Mouse (Mus musculus): ENCODE data around the gene Rps6kc1.

Gene Rps6kc1

DNA sequence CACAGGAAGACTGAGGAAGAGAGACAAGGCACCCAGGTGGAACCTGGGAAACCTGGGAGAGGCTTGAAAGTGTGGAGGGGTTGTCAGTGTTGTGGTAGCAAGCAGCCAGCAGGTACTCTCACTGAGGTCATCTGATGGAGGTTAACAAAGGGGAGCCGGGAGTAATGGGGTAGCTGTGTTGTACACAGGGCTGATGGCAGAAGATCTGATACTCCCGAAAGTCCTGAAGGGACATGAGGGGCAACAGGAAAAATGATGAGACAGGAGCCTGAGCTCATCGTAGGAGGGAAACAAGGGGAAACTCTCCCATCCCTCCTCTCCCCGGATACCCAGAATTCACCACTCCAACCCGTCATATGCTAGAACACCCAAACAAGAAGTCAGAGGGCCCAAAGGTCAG, 244.2 kb downstream of the Rps6kc1 start:
- no peak for DNase-seq (ENCODE audit: low spot score)

DNA sequence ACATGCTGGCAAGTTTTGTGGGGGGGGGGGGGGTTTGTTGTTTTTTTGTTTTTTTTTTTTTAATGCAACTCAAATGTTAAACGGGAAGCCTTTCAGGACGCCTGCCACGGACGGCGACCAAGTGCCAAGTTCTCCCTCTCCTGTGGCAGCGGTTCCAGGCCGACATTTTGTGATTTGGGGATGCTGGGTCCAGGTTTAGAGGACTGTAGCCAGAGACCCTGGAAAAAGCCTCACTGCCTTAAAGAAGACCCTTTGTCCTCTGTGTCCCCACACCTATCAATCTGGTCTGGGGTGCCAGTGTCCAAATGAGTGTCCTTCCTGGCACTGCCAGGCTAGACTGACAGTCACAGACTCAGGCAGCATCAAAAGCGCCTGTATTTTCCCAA, 246.1 kb downstream of the Rps6kc1 start:
- no peak for DNase-seq (ENCODE audit: low spot score)

DNA sequence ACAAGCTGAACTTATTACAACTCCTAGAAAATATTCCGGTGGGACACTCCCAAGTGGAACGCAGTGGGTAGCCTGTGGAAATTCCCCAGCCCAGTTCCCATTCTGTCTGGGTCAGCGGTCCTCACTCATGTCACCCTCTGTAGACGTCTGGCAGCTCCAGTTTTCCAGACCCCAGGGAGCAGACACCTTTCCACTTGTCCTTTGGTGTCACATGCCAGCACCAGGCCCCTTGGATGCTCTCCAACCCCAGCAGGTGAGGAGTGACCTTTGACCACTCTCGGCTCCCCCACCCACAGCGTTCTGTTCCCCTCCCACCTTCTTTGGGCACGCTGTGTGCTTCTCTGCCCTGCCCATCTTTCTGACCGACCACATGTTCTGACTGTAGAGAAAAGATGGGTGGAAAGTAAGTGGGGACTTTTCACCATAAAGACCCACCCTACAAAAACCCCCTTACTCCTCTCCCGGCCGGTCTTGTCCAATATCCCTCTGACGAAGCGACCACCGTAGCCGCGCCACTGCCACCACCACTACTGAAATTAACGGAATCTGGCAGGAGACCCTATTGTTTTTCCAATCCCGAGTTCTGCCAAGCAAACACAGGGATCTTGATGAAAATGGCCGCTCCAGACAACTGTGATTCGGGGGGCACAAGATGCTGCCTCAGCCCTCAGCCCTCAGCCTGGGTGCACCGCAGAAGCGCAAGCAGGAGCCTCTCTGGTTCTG, 246.6 kb downstream of the Rps6kc1 start:
- no peak for DNase-seq (ENCODE audit: low spot score)

DNA sequence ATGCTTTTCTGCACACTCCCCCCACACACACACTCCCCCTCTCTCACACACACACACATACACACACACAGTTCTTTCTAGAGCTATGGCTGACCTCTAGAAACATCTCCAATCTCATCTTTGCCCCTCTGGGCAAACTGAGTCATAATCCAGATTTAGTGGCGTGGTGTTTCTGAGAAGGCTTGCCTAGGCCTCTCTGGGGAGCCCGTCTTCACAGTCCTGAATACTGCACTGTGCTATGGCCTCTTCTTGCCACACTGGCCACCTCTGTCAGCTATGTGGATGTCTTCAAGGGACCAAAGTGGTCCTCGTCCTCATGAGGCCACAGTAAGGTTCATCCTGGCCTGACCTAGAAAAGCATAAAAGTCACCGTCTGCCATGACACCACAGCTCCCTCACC, 247.6 kb downstream of the Rps6kc1 start:
- DNase-seq (ENCODE audit: low spot score): no peak

DNA sequence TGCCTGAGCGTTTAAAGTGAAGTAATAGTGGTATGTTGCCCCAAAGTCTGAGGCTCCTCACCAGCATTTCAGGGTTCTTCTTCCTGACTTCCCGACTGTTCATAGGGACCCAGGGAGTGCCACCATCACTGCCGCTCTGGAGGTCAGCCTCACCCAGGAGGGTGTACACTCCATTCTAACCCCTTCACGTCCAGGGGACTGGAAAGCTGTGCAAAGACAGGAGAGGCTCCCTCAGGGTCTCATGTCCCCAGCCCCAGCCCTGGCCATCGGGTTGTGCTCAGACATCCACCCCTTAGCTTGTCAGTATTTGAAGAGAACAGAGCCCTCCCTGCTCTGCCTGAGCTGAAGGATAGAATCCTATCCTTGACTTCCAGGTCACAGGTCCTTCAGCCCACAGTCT, 248.8 kb downstream of the Rps6kc1 start:
- no peak for DNase-seq (ENCODE audit: low spot score)

DNA sequence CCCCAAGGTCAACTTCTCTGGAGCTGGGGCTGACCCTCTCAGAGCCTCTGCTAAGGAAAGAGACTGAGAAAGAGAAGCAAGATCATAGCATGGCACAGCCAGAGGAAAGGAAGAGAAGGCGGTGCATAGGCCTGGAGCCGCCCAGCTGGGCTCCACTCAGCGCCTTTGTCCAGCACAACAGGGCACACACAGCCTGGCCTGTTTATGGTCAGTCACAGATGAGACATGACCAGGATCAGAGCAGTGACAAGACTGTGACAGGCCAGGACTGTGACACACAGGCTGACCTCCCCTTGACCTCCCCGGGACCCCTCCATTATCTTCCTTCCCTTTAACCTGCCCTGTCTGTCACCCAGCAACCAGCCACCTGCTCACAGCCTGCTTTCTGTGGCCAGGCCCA, 249.8 kb downstream of the Rps6kc1 start:
- DNase-seq (ENCODE audit: low spot score): no peak

DNA sequence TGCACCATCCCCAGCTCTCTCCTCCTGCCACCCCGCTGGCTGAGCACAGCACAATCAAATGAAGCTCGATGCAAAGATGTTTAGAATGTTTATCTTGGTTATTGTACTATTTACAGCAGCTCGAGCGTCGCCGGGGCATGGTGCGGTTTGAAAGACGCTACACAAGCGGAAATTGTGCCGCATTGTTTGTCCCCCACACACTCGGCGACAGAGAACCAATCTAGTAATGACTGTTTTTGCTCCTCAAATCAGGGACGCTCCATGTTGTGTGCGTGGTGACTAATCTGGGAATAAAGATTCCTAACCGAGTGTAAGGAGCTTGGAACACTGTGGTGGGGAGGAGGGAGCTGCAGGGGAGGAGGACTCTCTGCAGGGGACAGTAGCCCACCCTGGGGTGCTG, 250.3 kb downstream of the Rps6kc1 start:
- no peak for DNase-seq (ENCODE audit: low spot score)

DNA sequence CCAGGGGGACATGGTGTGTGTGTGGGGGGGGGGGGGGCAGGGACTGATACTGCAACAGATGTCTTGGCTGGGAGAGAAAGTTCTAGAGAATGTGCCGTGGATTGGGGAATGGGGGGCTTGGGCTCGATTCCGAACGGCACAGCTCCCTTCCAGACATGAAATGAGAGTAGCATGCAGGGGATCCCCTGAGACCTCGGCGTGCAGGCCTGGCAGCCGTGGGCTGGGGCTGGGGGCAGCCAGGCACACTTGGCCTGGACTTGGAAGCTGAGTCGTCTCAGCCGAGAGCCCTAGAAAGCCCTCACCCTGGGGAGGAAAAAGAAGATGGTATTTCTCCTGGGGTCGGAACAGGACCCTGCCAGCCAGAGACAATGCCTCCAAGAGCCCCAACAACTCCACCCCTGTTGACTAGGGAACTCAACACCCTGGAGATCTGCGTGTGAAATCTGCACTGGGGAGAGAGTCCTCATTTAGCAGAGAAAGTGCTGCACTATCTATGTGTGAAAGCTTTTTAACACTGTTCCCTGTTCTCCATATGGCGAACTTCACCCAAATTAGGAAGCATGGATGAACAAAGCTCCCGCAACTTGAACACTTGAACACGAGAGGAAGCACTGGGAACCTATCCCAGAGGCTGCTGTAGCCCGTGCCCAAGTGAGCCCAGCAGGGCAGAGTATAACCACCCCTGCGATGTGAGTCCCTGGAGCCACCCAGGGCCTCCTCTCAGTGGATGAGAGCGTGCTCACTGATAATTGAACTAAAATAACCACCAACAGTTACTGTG, 251.7 kb downstream of the Rps6kc1 start:
- no peak for DNase-seq (ENCODE audit: low spot score)

DNA sequence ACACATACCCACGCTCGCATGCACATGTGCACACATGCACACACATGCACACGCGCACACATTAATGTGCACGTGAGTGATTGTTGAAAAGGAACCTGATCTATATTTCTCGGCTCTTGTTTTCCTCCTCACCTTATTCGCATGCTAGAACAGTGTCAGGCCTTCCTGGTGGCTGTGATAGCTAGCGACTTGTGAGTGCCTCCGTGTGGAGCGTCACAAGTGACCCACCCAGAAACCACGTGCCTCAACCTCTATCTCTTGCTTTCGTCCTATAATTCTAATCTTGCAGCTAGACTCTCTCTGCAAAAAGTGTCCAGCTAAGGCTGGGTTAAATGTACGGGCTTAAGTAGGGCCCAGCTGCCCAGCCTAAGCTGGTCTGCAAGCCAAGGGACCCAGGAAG, 253.3 kb downstream of the Rps6kc1 start:
- DNase-seq (ENCODE audit: low spot score): no peak

DNA sequence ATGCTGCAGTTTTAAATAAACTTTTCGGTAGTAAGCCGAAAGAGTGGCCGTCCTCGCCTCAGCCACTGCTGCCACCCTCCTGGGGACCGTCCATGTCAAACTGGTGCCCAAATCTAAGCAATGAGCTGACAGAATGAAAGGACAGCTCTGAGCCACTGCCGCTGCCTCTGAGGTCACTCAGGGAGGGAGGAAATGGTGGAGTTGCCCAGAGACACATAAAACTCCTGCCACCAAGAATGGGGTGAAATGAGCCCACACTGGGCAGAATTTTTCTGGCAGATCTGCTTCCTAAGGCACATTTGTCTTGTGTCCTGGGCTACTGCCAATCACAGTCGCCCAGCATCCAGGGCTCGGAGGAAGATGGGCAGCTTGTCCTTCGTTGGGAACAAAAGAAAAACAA, 255.5 kb downstream of the Rps6kc1 start:
- DNase-seq (ENCODE audit: low spot score): no peak

DNA sequence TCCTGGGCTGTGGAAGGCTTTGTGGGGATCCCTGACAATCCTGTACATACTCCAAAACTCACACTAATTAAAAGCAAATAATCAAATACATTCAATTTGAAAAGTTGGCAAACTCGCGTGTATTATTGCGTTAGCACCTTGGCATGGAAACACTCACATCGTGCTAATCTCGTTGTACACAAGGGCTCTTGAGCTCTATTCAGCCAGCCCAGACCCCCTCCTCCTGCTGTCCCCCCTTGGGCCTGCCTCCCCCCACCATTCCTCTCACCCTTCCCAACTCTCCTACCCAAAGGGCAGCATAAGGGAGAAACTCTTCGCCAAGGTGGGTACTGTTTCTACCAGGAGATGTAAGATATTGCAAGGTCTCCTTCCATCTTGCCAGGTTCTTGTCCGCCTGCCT, 255.9 kb downstream of the Rps6kc1 start:
- DNase-seq (ENCODE audit: low spot score): no peak

DNA sequence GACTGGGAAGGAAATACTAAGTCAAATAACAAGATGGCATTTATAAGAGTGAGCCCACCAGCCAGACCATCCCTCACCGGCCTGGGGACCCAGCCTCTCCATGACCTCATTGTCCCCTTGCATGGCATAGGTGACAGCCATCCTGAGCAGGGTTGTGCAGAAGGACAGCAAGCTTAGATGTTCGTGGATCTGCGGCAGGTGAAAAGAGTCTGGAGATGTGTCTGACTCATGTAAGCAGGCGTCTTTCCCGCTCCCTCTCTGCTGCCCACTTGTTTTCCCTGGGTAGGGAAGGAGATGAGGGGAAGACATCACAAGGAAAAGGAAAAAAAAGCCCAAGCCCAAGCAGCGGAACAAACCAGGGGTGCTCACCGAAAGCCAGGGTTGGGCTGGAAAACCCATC, 256.5 kb downstream of the Rps6kc1 start:
- no peak for DNase-seq (ENCODE audit: low spot score)

DNA sequence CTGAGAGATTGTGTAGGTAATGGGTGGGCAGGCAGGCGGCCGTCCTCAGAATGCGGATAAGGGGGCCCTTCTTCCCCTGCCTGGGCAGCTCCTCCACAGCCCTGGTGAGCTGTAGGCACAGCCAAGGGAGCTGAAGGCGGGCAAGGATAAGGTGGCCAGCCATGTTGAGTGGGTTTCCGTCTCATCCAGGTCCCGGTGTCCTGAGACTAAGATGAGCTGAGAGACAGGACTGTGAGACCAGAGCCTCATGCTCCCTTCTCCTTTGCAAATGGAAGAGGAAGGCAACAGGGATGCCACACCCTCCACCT, 256.9 kb downstream of the Rps6kc1 start:
- DNase-seq (ENCODE audit: low spot score): no peak

DNA sequence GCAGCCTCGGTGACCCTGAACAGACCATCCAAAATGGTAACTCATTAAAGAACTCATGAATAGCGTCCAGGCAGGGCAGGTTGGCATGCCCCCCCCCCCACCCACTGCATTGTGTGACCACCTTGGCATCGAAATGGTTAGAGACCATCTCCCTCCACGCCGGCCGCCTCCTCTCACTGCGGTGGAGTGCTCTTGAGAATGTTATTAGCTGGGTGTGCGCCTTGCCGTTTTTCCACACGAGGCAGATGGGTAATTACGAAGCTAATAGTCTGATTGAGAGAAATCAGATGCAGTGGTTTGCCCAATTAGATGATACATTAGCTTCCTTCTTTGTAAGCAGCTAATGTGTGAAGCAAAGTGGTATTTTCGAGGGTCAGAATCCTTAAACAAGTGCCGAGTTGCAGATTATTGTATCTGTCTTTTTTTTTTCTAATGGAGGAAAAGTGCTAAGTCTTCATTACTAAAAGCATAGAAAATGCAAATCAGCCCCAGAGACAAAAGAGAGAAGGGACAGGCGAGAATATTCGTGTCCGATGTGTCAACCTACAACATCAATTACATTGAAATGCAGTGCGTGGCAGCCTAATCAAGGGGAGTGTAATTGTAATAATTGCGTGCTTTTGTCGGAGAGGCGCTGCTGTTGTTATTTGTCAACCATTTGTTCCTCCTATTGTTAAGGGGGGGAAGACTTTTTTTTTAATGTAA, 257.4 kb downstream of the Rps6kc1 start:
- no peak for DNase-seq (ENCODE audit: low spot score)

DNA sequence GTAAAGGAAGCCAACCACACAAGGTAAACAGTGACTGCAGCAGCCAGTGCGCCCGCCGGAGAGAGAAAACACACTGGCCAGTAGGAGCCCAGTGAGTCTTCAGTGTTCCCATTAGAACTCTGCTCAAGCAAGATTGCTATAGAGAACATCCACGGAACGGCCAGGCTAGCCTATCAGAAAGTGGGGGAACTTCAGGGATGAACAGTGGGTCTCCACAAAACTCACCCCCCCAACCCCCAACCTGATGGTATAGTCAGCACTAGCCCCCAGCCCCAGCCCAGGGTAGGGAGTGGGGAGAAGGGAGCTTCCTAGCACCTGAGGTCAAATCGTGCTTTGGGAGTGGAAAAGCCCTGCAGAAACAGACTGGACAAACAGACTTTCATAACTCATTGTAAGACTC, 258.5 kb downstream of the Rps6kc1 start:
- DNase-seq (ENCODE audit: low spot score): no peak

Measured in urinary bladder, postnatal 14 days (tissue).